Mouse (Mus musculus) lung, embryonic 16.5 days (tissue): ENCODE measurements around the gene 6030458C11Rik. TPM values are rescaled to one million over a fixed set of nuclear protein-coding genes. Genes with fewer than 3 reads are reported as not detected.
A peak's percentile ranks its signal among the peaks of the same experiment; 100 is the strongest.
"Not testable (repeated sequence)": the region's sequence is repeated elsewhere in the genome, so short reads cannot be mapped to it uniquely, and the experiment has no call there.

Source experiments
- ATAC-seq: fragments of 200-750 bp; cut with Nextera tagmentation; 2 replicates; pipeline ENCODE4 v1.8.0; 2017; ENCODE audit warnings: low read depth, mild to moderate bottlenecking, moderate library complexity
- H3K27ac ChIP-seq: fragments of 300-500 bp; sonication (generic); 2 replicates; pipeline ENCODE4 v1.5.1; 2014; ENCODE audit warnings: mild to moderate bottlenecking, control low read depth, low read length
- H3K27me3 ChIP-seq: fragments of 300-500 bp; sonication (generic); 2 replicates; pipeline ENCODE4 v1.6.1; 2014; ENCODE audit warnings: low read depth, low read length, mixed read lengths; ENCODE audit not compliant: control insufficient read depth, insufficient read depth
- H3K36me3 ChIP-seq: fragments of 300-500 bp; sonication (generic); 2 replicates; pipeline ENCODE4 v1.6.1; 2014; ENCODE audit warnings: low read length; ENCODE audit not compliant: control insufficient read depth, insufficient read depth
- H3K4me1 ChIP-seq: fragments of 300-500 bp; sonication (generic); replicated peaks from 2 replicates; pipeline ENCODE4 v1.6.1; 2014; ENCODE audit warnings: low read length, mixed read lengths; ENCODE audit not compliant: control insufficient read depth, insufficient read depth
- H3K4me2 ChIP-seq: fragments of 300-500 bp; sonication (generic); 2 replicates; pipeline ENCODE4 v1.6.1; 2014; ENCODE audit warnings: low read depth, low read length, control low read depth
- H3K4me3 ChIP-seq: fragments of 300-500 bp; sonication (generic); 2 replicates; pipeline ENCODE4 v1.5.1; 2014; ENCODE audit warnings: mild to moderate bottlenecking, low read length, control low read depth
- H3K9ac ChIP-seq: fragments of 300-500 bp; sonication (generic); 2 replicates; pipeline ENCODE4 v1.6.1; 2014; ENCODE audit warnings: low read length, control low read depth
- H3K9me3 ChIP-seq: fragments of 300-500 bp; sonication (generic); 2 replicates; pipeline ENCODE4 v1.6.1; 2016; ENCODE audit warnings: low read length; ENCODE audit not compliant: control insufficient read depth
- WGBS: fragments of 180-500 bp; shearing (Covaris S2); extraction: QIAGEN DNeasy Blood & Tissue Kit; methylation state at CpG from one replicate; pipeline ENCODE4 v1.1.7; 2014; 5-methylcytosine and 5-hydroxymethylcytosine counted together
- polyA plus RNA-seq: library from polyadenylated mRNA; unstranded; fragments of >200 nt; fragmentation: Nextera tagmentation; extraction: Ambion mirVana; gene quantifications from 2 replicates; pipeline ENCODE4 v1.2.1, GENCODE M21; 2015

Gene 6030458C11Rik
- polyA plus RNA-seq, 1 experiment from 2014 or later, result 32.9 TPM

DNA sequence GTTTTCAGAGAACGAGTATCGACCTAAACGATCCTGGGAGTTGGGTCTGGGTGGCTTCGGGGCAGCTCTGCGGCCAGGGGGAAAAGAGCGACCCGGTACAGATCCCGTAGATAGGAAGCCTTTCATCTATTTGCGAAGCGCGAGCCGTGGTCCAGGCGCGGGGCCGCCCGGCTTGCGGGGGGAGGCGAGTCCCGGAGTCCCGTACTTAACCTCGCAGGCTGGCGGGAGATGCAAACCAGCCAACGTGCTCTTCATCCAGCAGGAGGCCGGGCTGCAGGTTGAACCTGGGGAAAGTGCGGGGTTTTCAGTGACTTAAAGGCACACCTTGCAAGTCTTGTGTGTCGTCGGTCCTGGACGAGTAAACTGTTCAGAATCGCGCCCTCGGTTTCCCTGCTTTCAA lies 516 bp upstream of the 6030458C11Rik start:
- peak overlapping the region; percentile 98 for H3K4me3 ChIP-seq
- peak overlapping the region; percentile 79 for H3K4me2 ChIP-seq
- ATAC-seq, result peak; percentile 42; the same call in 1 of the 2 replicates
- no peaks in the 10 kb centered on the region for H3K9me3 ChIP-seq
- H3K9ac ChIP-seq, result peak overlapping the region; percentile 93
- H3K27ac ChIP-seq, result peak overlapping the region; percentile 50
- peaks cover 14% of the 10 kb centered on the region; the same call in 1 of the 2 replicates for H3K36me3 ChIP-seq
- under 1% methylated on average over 31 of the region's 31 CpGs for WGBS
- no peaks in the 10 kb centered on the region for H3K27me3 ChIP-seq
- peaks cover 13% of the 10 kb centered on the region for H3K4me1 ChIP-seq

DNA sequence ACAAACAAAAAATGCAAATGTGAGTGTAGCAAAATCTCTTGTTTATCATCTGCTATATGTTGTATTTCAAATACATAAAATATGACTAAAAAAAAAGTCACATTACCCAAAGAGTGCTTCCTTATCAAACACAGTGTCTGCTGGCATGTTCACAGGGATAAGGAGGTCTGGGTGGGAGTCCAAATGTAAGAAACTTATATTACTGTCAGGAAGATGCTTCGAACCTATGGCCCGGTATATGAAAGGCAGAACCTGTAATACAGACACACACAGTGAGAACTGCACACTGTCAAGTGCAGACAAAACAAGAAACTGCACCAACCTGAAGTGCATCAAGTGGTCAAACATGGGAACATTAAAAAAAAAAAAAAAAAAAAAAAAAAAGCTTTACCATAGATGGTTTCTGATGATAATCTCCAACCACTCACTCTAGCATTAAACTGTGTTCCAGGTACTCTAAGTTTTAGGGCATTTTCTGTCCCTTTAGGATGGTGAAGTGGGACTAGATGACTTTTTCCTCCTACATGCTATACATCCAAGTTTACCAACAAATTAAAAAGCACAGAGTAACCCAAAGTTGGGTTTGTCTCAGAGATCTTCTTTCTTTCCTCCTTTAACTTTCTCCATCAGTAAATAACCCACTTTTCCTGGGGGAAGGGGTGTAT lies 862 bp downstream of the 6030458C11Rik start:
- ATAC-seq, result no peak
- 87% methylated on average over 2 of the region's 2 CpGs for WGBS
- H3K9ac ChIP-seq, result peak overlapping the region; percentile 95
- H3K4me3 ChIP-seq, result peak overlapping the region; percentile 98
- H3K9me3 ChIP-seq, result no peaks in the 10 kb centered on the region
- no peaks in the 10 kb centered on the region for H3K27me3 ChIP-seq
- H3K4me2 ChIP-seq, result peak overlapping the region; percentile 89
- H3K36me3 ChIP-seq, result peaks cover 18% of the 10 kb centered on the region
- H3K4me1 ChIP-seq, result peaks cover 13% of the 10 kb centered on the region
- no peak overlapping the region; the same call in 1 of the 2 replicates for H3K27ac ChIP-seq

DNA sequence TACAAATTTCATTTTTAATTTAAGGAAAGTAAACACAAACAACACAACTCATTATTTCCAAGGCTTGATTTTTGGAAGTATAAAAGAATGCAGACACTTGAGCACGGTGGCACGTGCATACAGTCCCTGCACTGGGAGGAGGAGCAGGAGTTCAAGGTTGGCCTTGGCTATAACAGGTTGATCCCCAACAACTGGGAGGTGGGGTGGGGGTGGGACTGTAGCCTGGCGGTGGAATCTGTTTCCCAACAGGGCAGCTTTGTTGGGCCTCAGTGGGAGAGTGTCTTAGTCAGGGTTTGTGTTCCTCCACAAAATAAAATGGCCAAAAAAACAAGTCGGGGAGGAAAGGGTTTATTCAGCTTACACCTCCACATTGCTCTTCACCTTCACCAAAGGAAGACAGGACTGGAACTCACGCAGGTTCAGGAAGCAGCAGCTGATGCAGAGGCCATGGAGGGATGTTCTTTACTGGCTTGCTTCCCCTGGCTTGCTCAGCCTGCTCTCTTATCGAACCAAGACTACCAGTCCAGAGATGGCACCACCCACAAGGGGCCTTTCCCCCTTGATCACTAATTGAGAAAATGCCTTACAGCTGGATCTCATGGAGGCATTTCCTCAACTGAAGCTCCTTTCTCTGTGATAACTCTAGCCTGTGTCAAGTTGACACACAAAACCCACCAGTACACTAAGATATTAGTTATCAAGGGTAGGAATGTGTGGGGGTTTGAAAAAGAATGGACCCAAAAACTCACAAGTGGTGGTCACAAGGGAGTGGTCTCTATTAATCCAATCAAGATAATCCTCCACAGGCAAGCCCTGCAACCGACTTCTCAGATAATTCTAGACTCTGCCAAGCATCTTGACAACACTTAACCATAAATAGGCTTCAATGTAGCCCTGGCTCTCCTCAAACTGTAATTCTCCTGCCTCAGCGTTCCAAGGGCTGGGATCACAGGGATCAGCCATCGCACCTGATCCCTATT lies 1.7 kb downstream of the 6030458C11Rik start:
- WGBS, result 79% methylated on average over 9 of the region's 9 CpGs
- ATAC-seq, result no peak

DNA sequence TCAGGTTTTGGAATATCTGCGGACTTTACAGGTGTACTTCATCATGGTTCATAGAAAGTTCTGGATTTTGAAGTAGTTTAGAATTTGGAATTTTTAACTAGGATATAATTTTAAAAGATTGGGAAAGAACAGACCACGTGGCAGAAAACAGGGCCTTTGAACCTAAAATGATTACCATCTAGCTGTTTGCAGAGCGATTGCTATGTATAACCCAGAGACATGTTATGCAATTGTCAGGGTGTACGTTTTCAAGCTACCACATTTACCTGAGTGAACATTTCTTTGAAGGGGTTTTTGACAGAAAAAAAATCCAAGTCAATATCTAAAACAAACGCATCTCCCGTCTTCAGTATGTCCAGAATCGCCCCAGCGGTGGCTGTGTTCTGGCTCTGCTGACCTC lies 6.9 kb downstream of the 6030458C11Rik start:
- peaks cover 62% of the 10 kb centered on the region for H3K36me3 ChIP-seq
- no peak overlapping the region for H3K4me2 ChIP-seq
- WGBS, result 90% methylated on average over 8 of the region's 8 CpGs
- H3K27ac ChIP-seq, result no peak overlapping the region
- no peak for ATAC-seq
- no peaks in the 10 kb centered on the region for H3K27me3 ChIP-seq
- H3K9me3 ChIP-seq, result no peaks in the 10 kb centered on the region
- H3K4me3 ChIP-seq, result no peak overlapping the region
- no peaks in the 10 kb centered on the region for H3K4me1 ChIP-seq
- no peak overlapping the region for H3K9ac ChIP-seq

More for the DNA sequence above, 1.7 kb downstream of the 6030458C11Rik start:
- H3K36me3 ChIP-seq, result peaks cover 23% of the 10 kb centered on the region
- H3K27me3 ChIP-seq, result no peaks in the 10 kb centered on the region
- peaks cover 13% of the 10 kb centered on the region for H3K4me1 ChIP-seq
- no peaks in the 10 kb centered on the region for H3K9me3 ChIP-seq
- H3K27ac ChIP-seq, result no peak overlapping the region
- H3K4me3 ChIP-seq, result no peak overlapping the region
- H3K4me2 ChIP-seq, result no peak overlapping the region
- no peak overlapping the region for H3K9ac ChIP-seq

DNA sequence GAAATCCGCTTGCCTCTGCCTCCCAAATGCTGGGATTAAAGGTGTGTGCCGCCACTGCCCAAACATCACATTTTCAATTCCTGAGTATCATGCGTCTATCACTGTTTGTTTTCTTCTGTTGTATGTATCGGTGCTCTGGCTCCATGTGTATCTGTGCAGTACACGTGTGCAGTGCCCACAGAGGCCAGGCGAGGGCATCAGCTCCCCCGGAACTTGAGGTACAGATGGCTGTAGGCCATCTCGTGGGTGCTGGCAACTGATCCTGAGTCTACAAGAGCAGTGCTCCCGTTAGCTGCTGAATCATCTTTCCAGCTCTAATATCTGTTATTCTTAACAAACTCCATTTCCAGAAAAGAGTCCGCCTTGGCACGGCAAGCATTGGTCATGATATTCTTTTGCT lies 11.8 kb downstream of the 6030458C11Rik start:
- Histone ChIP-seq H3K4me3 (no peak overlapping the region), H3K27ac (no peak overlapping the region), H3K4me1 (no peaks in the 10 kb centered on the region), H3K9me3 (no peaks in the 10 kb centered on the region), H3K27me3 (no peaks in the 10 kb centered on the region), H3K9ac (no peak overlapping the region), H3K4me2 (no peak overlapping the region), H3K36me3 (peaks cover 58% of the 10 kb centered on the region)
- WGBS, result 92% methylated on average over 11 of the region's 11 CpGs
- ATAC-seq, result no peak

DNA sequence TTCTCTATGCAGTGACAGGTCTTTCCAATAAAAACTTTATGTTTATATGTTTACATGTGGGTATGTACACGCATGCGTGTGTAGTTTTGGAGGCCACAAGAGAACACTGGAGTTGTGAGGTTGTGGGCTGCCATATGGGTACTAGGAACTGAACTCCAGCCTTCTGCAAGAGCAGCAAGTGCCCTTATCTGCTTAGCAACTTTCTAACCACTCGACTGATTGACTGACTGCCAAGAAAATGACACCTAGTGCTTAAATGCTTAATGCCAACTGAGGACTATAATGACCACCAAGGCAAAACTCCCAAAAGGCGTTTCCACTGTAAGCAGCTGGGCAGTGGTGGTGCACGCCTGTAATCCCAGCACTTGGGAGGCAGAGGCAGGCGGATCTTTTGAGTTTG lies 15.1 kb downstream of the 6030458C11Rik start:
- no peak for ATAC-seq
- no peak overlapping the region for H3K4me3 ChIP-seq
- no peak overlapping the region for H3K27ac ChIP-seq
- 81% methylated on average over 6 of the region's 6 CpGs for WGBS
- no peak overlapping the region for H3K9ac ChIP-seq
- no peaks in the 10 kb centered on the region for H3K9me3 ChIP-seq
- H3K4me2 ChIP-seq, result no peak overlapping the region
- no peaks in the 10 kb centered on the region for H3K27me3 ChIP-seq
- no peaks in the 10 kb centered on the region for H3K4me1 ChIP-seq
- peaks cover 34% of the 10 kb centered on the region for H3K36me3 ChIP-seq

DNA sequence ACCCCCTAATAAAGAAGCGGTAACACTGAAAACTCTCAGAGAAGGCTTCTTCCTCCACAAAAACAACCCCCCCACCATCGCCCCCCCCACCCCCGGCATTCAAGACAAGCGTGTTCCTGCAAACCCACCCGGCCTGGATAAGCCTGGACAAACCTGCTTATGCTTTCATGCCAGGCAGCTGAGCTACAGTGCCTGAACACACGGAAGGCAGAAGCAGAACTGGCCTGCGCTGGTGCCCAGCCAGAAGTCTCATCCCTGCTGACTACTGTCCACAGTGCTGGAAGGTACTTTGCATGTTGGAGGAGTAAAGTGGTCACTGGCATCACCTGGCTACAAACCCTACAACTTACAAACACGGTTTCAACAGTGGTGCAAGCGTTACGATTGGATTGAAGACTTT lies 17.4 kb downstream of the 6030458C11Rik start:
- 89% methylated on average over 10 of the region's 10 CpGs for WGBS
- no peak overlapping the region for H3K9ac ChIP-seq
- H3K4me3 ChIP-seq, result no peak overlapping the region
- H3K4me2 ChIP-seq, result no peak overlapping the region
- ATAC-seq, result no peak
- no peaks in the 10 kb centered on the region for H3K27me3 ChIP-seq
- no peaks in the 10 kb centered on the region for H3K4me1 ChIP-seq
- H3K36me3 ChIP-seq, result peaks cover 20% of the 10 kb centered on the region
- no peak overlapping the region for H3K27ac ChIP-seq
- no peaks in the 10 kb centered on the region for H3K9me3 ChIP-seq

DNA sequence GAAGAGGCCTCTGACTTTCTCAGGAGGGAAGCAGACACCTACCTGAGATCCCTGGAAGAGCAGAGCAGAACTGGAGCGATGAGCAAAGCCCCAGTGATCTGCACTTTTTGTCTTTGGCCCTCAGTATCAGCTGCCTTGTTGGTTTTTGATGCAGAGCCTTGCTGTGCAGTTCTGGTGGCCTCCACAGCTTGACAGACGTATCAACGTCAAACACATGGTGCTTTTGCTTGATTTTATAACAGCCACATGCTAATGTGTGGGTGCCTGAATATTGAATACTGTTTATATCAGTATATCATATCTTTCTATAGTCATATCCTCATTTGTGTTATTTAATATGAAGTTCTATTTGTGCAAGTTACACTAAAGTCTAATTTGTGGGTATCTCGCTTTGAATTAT lies 19.4 kb downstream of the 6030458C11Rik start:
- Histone ChIP-seq H3K9ac (no peak overlapping the region), H3K27me3 (no peaks in the 10 kb centered on the region), H3K9me3 (no peaks in the 10 kb centered on the region), H3K36me3 (peaks cover 17% of the 10 kb centered on the region), H3K4me1 (no peaks in the 10 kb centered on the region), H3K4me3 (no peak overlapping the region), H3K27ac (no peak overlapping the region), H3K4me2 (no peak overlapping the region)
- ATAC-seq, result no peak
- WGBS, result 81% methylated on average over 4 of the region's 4 CpGs

DNA sequence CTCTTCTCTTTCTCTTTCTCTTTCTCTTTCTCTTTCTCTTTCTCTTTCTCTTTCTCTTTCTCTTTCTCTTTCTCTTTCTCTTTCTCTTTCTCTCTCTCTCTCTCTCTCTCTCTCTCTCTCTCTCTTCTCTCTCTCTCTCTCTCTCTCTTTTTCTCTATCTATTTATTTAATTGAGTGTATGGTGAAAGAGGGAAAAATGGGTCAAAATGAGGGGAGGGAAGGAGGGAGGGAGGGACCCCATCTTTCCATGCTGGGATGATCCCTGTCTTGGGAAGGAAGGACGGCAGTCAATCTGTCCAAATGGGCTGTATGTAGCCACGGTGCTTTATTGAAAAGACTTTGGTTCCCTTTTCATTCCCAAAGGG lies 23.3 kb downstream of the 6030458C11Rik start:
- not testable (repeated sequence) for H3K9me3 ChIP-seq, H3K4me1 ChIP-seq, H3K9ac ChIP-seq, H3K4me3 ChIP-seq, H3K4me2 ChIP-seq, H3K36me3 ChIP-seq, H3K27ac ChIP-seq, H3K27me3 ChIP-seq, ATAC-seq
- WGBS, result 70% methylated on average over 2 of the region's 2 CpGs
